In the genomic region with DNA sequence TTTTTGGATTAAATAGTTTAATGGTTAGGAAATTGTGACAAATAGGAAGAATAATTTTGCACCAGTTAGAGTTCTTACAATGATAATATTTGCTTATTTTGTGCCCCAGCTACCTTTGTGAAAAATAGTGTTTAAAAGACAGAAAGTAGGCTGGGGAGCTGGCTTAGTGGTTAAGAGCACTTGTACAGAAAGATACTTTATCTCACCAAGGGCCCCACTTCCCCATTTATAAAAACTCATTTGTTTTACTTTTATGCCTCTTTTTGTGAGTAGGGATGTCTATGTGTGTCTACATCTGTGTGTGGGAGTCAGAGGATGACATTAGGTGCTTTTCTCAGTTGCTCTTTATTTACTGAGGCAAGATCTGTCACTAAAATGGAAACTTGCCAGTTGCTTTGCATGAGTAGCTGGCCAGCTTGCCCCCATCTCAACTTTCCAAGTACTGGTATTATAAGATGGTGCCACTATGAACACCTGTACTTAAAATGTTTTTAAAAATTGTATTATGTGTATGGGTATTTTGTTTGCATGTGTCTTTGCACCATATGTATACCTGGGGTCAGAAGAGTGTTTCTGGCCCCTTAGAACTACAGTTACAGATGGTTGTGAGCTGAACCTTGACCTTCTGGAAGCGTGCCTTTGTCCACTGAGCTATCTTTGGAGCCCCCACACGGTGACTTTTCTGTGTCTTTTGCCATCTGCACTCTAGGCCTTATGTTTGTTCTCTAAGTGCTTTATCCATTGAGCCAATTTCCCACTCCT, we compare ENCODE assay signal across 19 mouse cellular contexts. TPM values are rescaled to one million over a fixed set of nuclear protein-coding genes. Genes with fewer than 3 reads are reported as not detected.
DNase-seq lines count a peak whose midpoint lies in the region; ATAC-seq lines count a peak whose summit lies in the region.
"Had no signal": no experiment of that assay in that cellular context is flagged by ENCODE, and none has a peak within 500 bp of the region (broad histone marks: within the 10 kb centered on the region; RNA-seq: fewer than 3 reads in every experiment).

No protein-coding gene starts in this region.

- H3K36me3 ChIP-seq in kidney, embryonic 16.5 days (ENCODE audit: insufficient read depth, low read length): no peaks in the 10 kb centered on the region
- H3K36me3 ChIP-seq: midbrain, embryonic 15.5 days had no signal

- H3K9me3 ChIP-seq in kidney, embryonic 16.5 days (ENCODE audit: low read length): no peaks in the 10 kb centered on the region
- H3K9me3 ChIP-seq: G1E; heart, embryonic 10.5 days; midbrain, embryonic 15.5 days had no signal

- H3K4me2 ChIP-seq in kidney, embryonic 16.5 days (replicated peaks; ENCODE audit: low read depth, low read length): no peak overlapping the region
- H3K4me2 ChIP-seq: hindbrain, embryonic 14.5 days; midbrain, embryonic 15.5 days had no signal

- DNase-seq in cerebellum, adult 11-12 months: peak; percentile 32
- DNase-seq in cerebellum, postnatal 4 days (ENCODE audit: low spot score in 2 of 2): no peak
- peak; percentile 29 for DNase-seq in kidney, adult 18-20 months
- peak; percentile 39 for DNase-seq in 416B (ENCODE audit: low read depth)
- peak; percentile 23 for DNase-seq in brain, adult 2 months (ENCODE audit: low read depth, low spot score)
- DNase-seq in lung, postnatal 25 days (ENCODE audit: low spot score): no peak
- no peak for DNase-seq in gastrocnemius, postnatal 36 days
- DNase-seq: adrenal gland, postnatal 25 days; heart, postnatal 14 days; lung, adult 2 months; thymus, postnatal 4 days had no signal

- H3K4me3 ChIP-seq in kidney, embryonic 16.5 days (ENCODE audit: low read length): no peak overlapping the region
- H3K4me3 ChIP-seq: heart, embryonic 10.5 days; midbrain, embryonic 15.5 days had no signal

- H3K4me1 ChIP-seq in kidney, embryonic 16.5 days (ENCODE audit: insufficient read depth, low read length): 0 out of 2 replicates have a peak, but pooled peaks cover 8% of the 10 kb centered on the region

- H3K27me3 ChIP-seq in kidney, embryonic 16.5 days (ENCODE audit: insufficient read depth, low read length): no peaks in the 10 kb centered on the region
- H3K27me3 ChIP-seq: midbrain, embryonic 15.5 days had no signal

- ATAC-seq in kidney, embryonic 16.5 days (ENCODE audit: low FRiP score, low TSS enrichment): no peak
- ATAC-seq: forebrain, embryonic 14.5 days; midbrain, embryonic 15.5 days had no signal

- H3K27ac ChIP-seq in kidney, embryonic 16.5 days (ENCODE audit: low read length): no peak overlapping the region
- H3K27ac ChIP-seq: heart, embryonic 10.5 days; hindbrain, embryonic 14.5 days; kidney, postnatal 0 days; macrophage; midbrain, embryonic 15.5 days had no signal

- intact Hi-C loops in gastrocnemius, postnatal 36 days (cut with DNase I): loop anchor here (5.0 kb wide), 1 partner anchor 63 kb away; the partner anchor contains the start of gene Kif3c

- 69% methylated on average over 2 of the region's 2 CpGs for WGBS in kidney, embryonic 16.5 days

- H3K9ac ChIP-seq in kidney, embryonic 16.5 days (replicated peaks; ENCODE audit: low read length): no peak overlapping the region
- H3K9ac ChIP-seq: hindbrain, embryonic 14.5 days; midbrain, embryonic 15.5 days had no signal

RNA-seq across cellular contexts. Expression of gene Asxl2, which starts 3.2 kb away (rescaled TPM):
- polyA plus RNA-seq in kidney, embryonic 16.5 days (2015; fragmentation: Nextera tagmentation; extraction: Ambion mirVana): 15.0 and 20.7 TPM in 2 replicates
- 10 to 100 TPM; 13.8 to 17.4 TPM for total RNA-seq in gastrocnemius, postnatal 36 days (2021)

Comparison
In these comparisons a context has a peak if more than half of its experiments do, and no peak if none do; other contexts are left out.
1. DNase-seq: peak in cerebellum, adult 11-12 months (single experiment), kidney, adult 18-20 months (single experiment), 416B (single experiment) and brain, adult 2 months (single experiment); none in cerebellum, postnatal 4 days (0 of 2), lung, postnatal 25 days (single experiment) and gastrocnemius, postnatal 36 days (0 of 2).